Mouse (Mus musculus): ENCODE results near the gene Mapk8ip2.

Mapk8ip2 gene

DNA sequence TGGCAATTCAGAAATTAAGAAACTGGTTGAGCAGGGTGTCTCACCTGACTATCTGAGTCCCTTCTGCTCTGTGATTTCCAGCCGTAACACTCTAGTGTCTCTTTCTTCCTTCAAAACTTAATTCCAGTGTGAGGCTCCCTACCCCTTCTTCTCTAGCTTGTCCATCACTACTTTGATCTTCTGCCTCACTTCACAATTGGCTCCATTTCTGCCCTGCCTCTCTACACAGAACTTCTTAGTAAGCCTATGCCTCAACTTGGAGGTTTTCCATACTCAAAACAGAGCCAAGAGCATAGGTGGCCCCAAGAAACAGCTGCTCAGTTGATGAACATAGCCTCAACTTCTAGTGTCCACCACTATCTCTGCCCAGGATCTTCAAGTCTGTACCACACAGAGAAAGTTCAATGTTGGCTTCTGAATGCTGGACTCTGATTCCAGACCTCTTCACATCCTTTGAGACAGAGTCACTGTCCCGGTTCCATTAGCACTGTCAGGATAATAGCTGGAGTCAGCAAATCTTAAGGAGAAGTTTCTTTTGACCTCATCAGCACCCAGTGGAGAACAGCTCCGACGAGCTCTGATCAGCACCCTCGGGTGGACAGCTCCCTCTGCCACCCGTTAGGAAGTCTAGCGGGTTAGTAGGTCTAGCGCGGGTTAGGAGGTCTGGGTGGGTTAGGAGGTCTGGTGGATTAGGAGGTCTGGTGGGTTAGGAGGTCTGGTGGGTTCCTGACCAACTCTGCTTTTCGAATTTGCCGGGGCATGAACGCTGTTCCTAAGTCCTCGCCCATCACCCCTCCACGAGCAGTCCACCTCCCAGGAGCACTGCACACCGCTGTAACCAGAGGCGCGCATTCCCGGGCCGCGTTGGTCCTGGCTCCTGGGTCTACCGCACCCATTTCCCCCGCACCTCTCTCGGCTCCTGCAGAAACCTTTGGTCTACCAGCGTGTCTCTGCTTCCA, 528 bp upstream of the Mapk8ip2 start:
- DNase-seq = peak; percentile 46

DNA sequence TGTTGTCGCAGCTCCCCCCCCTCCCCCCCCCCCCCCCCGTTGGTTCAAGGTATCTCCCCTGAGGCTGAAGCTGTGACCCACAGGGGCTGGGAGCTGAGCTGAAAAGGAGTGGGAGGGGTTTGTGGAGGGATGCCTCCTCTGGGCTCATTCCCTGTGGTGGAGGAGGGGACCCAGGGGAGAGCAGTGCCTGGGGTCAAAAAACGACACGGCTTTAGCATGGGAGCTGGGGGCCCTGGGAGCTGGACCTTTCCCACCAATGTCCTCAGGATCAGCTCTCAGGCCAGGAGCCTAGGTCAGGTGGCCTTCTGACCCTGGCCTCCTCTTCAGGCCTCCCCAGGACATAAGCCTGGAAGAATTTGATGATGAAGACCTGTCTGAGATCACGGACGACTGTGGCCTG, 1.1 kb downstream of the Mapk8ip2 start:
- DNase-seq = no peak

DNA sequence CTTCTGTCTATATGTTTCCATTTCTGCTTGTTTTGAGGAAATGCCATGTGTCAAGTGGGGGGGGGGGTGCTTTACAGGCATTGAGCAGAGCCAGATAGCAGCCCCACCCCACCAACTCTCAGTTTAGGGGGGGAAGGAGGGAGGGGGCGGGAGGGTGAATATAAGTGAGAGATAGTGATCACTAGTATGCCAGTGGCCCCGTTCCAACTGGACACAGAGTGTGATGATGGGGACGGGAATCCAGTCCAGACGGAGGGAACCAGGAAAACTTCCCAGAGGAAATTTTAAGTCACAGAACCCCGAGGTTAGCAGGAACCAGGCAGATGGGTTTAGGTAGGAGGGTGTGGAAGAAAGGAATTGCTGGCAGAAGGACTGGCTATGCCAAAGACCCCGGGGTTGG, 1.9 kb downstream of the Mapk8ip2 start:
- peak; percentile 52 for DNase-seq

DNA sequence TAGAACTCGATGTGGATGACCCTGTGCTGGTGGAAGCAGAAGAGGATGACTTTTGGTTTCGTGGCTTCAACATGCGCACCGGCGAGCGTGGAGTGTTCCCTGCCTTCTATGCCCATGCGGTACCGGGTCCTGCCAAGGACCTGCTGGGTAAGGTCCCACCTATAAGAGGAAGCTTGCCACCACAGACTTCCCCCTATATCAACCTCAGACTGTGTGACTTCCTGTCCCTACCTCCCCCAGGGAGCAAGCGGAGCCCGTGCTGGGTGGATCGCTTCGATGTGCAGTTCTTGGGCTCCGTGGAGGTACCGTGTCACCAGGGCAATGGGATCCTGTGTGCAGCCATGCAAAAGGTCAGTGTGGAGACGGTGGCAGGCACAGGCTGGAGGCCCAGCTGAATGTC, 5.2 kb downstream of the Mapk8ip2 start:
- DNase-seq = no peak

DNA sequence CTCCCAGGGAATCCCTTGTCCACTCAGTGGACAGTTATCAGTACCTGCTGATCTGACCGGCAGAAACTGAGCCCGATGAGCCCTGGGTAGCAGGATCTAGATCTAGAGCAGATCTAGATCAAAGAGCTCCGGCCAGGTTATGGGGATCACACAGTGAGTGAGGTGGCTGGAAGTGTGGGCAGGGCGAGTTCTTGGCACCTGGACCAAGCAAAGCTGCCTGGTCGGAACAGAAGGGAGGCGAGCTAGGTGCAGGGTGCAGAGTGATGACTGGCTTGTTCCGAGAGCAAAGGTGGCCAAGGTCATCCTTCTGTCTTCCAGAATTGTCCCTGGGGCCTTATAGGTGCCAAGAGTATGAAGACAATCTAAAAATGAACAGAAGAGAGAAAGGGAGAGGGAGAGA, 6.1 kb downstream of the Mapk8ip2 start:
- DNase-seq = peak; percentile 49

DNA sequence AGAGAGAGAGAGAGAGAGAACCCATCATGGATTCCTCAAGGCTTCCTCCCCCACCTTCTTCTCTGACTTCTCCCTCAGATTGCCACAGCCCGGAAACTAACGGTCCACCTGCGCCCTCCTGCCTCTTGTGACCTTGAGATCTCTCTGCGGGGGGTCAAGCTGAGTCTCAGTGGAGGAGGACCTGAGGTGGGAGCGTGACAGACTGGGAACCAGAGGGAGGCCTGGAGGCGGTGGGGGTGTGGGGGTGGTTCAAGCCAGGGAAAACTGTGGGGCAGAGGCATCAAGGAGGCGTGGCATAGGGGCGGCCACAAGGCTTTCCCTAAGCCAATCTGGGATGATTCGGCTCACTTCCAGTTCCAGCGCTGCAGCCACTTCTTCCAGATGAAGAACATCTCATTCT, 6.6 kb downstream of the Mapk8ip2 start:
- DNase-seq = peak; percentile 69

DNA sequence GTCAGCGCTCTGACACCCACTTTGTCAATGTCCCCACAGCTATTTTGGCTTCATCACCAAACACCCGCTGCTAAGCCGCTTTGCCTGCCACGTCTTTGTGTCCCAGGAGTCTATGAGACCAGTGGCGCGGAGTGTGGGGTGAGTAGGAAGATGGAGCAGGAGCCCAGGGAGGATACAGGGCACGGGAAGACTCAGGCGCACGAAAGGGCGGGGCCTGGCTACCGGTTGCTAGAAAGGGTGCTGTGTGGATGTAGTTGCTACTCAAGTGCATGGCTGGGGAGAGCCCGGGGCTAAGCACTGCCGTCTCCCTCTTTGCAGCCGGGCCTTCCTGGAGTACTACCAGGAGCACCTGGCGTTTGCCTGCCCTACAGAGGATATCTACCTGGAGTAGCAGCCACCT, 7.6 kb downstream of the Mapk8ip2 start:
- peak; percentile 44 for DNase-seq

DNA sequence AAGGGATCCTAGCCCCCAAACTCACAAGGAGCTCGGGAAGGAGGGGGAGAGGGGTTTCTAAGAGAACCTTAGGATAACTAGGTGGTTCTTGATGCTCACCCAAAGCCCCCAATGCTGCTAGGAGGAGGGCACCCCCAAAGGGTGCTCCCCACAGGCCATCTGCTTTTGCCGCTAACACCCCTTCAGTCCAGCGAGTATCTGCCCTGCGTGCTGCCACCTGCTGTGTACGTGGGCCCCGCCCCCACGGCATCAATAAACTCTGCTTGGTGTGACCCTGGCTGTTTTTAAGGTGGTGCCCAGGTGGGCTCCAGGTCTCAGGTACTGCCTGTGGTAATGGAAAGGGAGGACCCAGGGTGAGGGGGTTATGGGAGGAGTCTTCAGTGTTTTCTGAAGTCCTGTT, 8.5 kb downstream of the Mapk8ip2 start:
- DNase-seq = peak; percentile 28

DNA sequence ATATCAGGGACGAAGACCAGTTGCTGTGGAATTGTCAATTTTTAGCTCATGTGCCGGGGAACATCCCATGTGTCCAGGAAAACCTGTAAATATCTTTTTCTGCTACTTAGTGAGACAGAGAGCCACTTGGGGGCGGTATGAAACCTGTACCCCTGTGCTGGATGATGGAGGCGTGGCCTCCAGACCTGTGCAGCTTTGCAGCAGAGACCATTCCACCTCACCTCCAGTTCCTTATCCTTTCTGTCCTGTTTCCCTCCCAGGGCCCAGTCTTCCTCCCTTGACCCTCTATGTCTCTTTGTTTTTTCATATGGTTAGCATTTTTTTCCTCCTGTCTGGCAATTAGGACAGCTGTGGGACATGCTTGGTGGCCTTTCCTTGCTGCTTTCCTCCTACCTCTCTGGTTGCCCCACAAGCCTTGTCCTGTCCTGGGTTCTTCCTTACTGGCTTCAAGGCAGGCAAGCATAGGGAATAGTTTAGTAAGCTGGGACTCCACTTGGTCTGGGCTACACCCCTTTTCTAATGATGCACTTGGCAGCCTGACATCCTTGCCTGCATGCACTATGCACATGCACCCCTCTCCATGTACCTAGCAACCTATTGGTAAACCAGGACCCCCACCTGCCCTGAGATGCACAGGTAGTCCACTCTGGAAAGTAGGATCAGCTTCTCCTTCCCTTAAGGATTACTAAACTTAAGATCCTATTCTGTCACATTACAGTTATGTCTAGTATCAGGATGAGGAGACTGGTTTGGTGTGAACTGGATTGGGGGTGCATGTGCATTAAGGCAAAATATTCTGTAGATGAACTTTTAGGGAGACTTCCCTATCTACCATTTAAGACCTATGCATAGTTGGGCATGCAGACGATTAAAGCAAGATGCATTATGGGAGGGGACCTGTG, 9.9 kb downstream of the Mapk8ip2 start:
- peak; percentile 55 for DNase-seq

DNA sequence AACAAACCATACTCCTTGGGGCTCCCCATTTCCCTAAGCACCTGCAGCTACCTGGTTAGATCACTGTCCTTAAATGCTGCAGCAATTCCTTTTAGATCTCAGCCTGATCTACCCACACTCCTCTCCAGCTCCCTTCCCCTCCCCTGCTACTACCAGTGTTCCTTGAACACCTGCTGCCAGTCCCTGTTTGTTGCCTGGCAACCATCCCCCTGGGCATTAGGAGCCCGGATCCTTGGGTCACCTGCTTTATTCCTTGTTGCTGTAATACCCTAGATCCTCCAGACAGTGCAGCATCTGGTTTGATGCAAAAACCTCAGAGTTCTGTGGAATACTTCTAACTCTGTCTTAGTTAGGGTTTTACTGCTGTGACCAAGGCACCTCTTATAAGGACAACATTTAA, 11.3 kb downstream of the Mapk8ip2 start:
- DNase-seq = peak; percentile 50

DNA sequence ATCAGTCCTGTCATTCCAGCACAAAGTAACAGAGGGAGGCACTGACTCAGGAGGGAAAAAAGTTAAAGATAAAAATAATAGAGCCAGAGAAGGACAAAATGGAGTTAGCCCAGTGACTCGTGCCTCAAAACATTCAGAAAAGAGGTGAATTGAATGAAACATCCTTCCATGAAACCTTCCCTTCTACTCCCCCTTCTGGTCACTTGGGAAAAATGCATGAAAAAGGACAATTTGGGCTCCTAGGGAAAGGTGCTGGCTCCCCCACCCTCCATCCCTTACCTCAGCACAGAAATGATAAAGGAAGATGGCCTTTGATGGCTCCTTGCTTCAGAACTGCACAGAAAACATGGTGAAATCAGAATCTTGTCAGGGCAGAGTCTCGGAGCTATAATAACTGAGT, 14.9 kb downstream of the Mapk8ip2 start:
- DNase-seq = peak; percentile 82

DNA sequence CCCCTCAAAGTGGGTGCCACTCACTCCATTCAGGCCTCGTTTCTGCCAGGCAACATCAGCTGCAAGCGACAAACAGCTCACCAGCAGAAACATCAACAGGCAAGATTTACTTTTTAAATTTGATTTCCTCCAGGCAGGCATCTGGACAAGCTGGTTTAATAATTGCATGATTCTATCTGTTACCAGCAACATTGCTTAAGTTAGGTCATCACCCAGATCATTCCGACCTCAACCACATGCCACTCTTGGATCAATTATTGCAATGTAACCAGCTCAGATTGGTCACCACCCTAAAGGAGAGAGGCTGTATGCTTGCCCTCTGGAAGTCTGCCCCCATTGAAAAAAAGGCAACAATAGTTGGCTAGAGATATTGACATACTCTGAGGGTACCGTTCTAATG, 17.8 kb downstream of the Mapk8ip2 start:
- peak; percentile 15 for DNase-seq

DNA sequence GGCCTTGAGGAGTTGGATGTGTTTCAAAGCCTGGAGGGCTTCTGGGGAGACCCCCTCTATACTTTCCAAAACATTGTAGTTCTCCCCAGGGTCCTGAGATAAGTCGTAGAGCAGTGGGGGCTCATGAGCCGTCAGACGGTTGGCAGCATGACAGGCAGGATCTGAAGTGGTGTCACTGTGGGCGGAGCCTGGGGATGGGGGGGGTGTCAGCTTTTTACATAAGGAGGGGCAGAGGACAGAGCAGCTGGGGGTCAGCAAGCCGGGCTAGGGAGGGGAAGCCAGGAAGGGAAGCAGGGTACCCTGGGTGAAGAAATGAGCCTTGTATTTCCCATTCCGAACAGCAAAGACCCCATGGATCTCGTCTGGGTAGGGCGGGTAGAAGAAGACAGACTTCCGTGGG, 19.7 kb downstream of the Mapk8ip2 start:
- DNase-seq = peak; percentile 49

DNA sequence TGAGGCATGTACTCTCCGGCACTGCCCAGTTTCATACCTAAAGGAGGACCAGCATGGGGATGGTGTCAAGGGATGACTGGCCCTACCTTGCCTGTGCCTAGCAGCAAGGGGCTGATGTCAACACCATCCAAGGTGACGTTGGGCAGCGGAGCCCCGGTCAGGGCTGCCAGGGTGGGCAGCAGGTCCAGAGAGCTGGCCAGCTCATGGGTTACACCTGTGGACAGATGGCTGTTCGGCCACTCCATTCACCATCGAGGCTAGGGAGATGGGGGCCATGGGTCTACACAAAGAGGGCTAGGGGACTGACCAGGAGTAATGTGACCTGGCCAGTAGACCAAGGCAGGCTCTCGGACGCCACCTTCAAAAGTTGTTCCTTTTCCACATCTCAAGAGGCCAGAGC, 20.2 kb downstream of the Mapk8ip2 start:
- DNase-seq = peak; percentile 43

DNA sequence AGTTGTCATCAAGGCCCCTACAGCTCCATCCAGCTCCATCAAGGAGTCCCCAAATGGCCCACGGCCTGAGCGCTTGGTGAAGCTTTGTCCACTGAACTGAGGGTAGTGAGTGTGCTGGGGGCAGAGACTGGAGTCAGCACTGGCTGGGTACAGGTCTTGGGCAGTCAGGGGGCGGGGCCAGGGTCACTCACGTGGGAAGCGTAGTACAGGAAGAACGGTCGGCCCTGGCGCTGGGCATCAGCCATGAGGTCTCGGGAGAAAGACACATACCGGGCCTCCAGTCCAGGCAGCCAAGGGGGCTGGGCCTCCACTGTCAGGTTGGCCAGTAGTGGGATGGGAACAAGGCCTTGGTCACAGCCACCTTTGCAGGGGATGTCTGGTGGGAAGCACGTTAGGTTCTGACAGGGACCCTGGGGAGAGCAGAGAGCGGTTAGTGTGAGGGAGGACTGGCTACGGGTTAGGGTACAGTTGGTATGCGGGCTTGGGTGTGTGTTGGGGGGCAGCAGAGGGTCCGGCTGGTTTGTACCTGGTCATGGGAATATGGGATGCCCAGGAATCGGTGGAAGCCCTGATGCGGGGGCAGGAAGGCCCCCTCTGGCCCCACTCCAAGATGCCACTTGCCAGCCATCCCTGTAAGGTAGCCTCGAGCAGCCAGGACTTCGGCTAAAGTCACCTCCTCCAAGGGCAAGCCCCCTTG, 21.0 kb downstream of the Mapk8ip2 start:
- DNase-seq = peak; percentile 65

DNA sequence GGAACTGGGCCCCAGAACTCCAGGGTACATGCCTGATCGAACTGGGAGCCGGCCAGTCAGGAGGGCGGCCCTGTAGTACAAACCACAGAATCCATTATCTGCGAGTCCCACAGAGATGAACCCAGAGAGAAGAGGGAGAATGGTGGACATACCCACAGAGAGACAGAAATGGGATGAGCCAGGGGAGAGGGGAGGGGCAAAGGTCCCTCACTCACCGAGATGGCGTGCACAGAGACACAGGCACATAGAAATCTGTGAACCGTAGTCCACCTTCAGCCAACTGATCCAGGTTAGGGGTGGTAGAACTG, 21.5 kb downstream of the Mapk8ip2 start:
- DNase-seq = no peak

DNA sequence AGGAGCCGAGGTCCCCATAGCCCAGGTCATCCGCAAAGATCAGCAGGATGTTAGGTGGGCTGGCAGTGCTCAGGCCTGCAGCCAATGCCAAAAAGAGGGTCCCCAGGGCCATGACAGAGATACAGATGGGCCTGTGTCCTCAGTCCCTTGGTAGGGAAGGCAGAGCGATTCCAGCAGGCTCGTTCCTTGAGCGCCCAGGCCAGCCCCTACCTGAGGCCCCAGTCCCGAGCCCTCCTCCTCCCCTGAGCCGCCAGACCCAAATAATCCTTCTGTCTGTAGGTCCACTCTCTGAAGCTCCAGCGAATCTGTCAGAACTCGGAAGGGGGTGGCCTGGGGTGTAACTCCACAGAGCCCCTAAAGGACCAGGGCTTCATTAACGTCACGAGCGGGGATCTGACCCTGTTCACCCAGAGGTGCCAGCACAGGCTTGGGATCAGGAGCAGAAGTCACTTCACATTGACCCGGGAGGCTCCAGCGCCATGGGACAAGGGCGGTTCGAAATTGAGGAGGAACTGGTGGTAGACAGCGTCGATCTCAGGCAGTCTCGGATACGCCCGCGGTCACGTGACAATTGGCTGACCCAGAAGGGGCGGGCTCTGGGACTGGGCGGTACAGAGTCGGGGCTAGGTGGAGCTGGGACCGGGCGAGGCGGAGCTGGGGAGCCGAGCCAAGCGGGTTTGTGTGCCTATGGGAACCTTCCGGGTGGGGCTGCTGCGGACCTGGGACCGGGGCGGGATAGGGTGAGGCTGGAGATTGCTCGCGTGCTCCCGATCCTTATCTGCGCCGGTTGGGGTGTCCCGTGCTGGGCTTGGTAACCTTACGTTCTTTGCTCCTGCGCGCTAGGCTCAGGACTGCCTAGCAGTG, 22.1 kb downstream of the Mapk8ip2 start:
- DNase-seq = peak; percentile 96

DNA sequence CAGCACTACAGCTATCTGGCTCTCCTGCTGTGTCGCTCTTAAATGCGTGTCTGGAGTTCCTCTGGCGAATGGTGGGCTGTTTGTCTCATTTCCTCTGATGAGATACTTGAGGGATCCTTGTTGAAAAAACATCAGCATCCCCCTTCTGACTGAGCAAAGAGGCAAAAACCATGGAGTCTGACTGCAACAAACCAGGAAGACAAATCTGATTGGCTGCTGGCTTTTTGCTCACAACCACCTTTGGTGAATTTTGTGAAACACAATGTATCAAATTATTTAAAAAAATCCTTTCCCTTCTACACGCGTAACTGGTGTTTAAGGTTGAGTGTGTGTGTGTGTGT, 22.7 kb downstream of the Mapk8ip2 start:
- DNase-seq = no peak

DNA sequence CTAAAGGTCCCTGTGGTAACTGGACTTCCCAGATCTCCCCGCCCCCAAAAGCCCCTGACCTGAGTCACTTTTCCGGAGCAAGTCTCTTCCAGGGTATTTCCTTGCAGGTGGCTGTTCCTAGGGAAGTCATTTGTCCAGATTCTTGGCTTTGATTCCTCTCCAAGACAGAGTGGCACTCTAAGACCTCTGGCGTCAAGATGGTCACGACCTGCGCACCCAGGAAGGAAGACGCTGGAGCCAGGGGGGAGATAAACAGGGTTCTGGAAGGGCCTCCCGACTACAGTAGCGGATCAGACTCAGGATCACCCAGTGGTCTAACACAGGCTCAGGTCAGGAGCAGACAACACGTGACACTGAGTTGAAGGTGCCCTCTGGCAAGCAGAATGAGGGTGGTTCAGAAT, 23.4 kb downstream of the Mapk8ip2 start, which contains the start of gene Arsa:
Arsa (minus strand) TSS at position 335 of the 401 bp plus-strand sequence.
- DNase-seq = peak; percentile 53

DNA sequence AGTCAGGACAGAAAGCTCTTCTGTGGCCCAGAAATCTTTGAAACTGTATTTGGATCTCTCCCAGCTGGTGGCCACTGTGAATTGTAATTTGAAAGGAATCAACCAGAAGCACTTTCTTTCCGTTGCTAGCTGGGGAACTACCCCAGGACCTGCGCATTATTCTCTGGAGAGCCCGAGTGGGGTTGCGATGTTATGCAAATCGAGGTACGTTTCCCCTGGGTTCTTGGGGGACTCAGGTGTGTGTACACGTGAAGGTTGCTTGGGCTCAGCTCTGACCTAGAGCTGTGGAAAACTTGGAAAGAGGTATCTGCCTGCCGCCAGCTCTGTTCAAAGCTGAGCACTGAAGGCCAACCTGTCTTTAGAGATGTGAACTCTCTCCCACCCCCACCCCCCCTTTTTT, 24.1 kb downstream of the Mapk8ip2 start:
- peak; percentile 49 for DNase-seq

DNA sequence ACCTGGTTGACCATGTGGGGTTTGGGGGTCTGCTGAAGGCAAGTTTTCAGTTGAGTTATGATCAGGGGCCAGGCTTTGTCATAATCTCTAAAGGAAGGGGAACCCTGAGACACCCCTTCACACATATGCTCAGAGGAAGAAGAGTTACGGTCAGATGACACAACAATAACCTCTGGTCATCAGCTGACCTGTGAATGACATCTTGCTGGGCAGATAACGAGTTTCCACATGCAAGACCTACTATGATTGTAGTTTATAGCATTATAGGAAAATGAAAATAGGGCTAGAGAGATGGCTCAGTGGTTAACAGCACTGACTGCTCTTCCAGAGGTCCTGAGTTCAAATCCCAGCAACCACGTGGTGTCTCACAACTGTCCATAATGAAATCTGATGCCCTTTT, 24.9 kb downstream of the Mapk8ip2 start:
- DNase-seq = peak; percentile 25

DNA sequence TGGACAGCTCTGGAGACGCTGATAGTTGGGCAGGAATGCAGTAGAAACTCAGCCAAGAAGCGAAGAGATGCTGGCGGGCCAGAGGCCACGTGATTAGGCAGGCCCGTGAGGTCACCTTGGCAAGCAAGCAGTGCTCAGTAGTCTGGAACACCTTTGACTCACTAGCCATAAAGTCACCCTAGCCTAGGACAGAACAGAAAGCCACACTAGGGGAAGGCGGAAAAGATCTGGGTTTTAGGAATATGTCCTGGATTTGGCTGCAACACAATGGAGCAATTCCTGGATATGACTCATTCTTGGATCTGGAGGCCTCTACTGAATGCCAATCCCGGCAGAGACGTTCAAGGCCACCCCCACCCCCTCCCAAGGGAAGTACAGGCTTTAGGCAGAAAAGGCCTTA, 26.9 kb downstream of the Mapk8ip2 start:
- DNase-seq = peak; percentile 82
